Mouse (Mus musculus) thymus, adult 2 months (tissue): ENCODE data around the gene Ecpas. TPM values are rescaled to one million over a fixed set of nuclear protein-coding genes. Genes with fewer than 3 reads are reported as not detected.

Source experiments
- DNase-seq: peaks from one replicate; pipeline ENCODE4 v3.0.0; 2021
- H3K27ac ChIP-seq: fragments of 200-500 bp; 2 replicates; pipeline ENCODE4 v1.5.1; 2012; ENCODE audit warnings: low read length, control low read depth; ENCODE audit not compliant: control insufficient read depth, insufficient read depth
- H3K27me3 ChIP-seq: fragments of 200-500 bp; 2 replicates; pipeline ENCODE4 v1.6.1; 2012; ENCODE audit warnings: mild to moderate bottlenecking, low read length, moderate library complexity, mixed read lengths; ENCODE audit not compliant: control insufficient read depth, insufficient read depth
- H3K36me3 ChIP-seq: fragments of 200-500 bp; 2 replicates; pipeline ENCODE4 v1.6.1; 2012; ENCODE audit warnings: mild to moderate bottlenecking, low read length, moderate library complexity; ENCODE audit not compliant: control insufficient read depth, insufficient read depth
- H3K4me1 ChIP-seq: fragments of 200-500 bp; replicated peaks from 2 replicates; pipeline ENCODE4 v1.6.1; 2012; ENCODE audit warnings: low read length; ENCODE audit not compliant: control insufficient read depth, insufficient read depth
- H3K4me3 ChIP-seq: fragments of 200-500 bp; 2 replicates; pipeline ENCODE4 v1.5.1; 2012; ENCODE audit warnings: mild to moderate bottlenecking, low read length, control low read depth, moderate library complexity; ENCODE audit not compliant: control insufficient read depth, insufficient read depth
- CTCF ChIP-seq: fragments of 200-500 bp; IDR thresholded peaks from 2 replicates; pipeline ENCODE4 v1.5.1; 2012; ENCODE audit warnings: mild to moderate bottlenecking, control low read depth, low read length, moderate library complexity, borderline replicate concordance; ENCODE audit not compliant: control insufficient read depth, poor library complexity, insufficient read depth; ENCODE audit errors: extremely low read depth
- POLR2A ChIP-seq: fragments of 200-500 bp; IDR thresholded peaks from 2 replicates; pipeline ENCODE4 v1.6.1; 2012; ENCODE audit warnings: mild to moderate bottlenecking, low read length, control low read depth, moderate library complexity; ENCODE audit not compliant: control insufficient read depth, poor library complexity, insufficient read depth; ENCODE audit errors: extremely low read depth
- WGBS: fragments of 180-500 bp; shearing (Covaris S2); methylation state at CpG from one replicate; pipeline ENCODE4 v1.1.7; 2018; 5-methylcytosine and 5-hydroxymethylcytosine counted together
- polyA plus RNA-seq: library from polyadenylated mRNA; depleted of rRNA; stranded (reverse); fragments of >200 nt; gene quantifications from 2 replicates; pipeline ENCODE4 v1.2.3, GENCODE M21; 2012

The Ecpas gene
- polyA plus RNA-seq, 1 experiment = 30.6 TPM

DNA sequence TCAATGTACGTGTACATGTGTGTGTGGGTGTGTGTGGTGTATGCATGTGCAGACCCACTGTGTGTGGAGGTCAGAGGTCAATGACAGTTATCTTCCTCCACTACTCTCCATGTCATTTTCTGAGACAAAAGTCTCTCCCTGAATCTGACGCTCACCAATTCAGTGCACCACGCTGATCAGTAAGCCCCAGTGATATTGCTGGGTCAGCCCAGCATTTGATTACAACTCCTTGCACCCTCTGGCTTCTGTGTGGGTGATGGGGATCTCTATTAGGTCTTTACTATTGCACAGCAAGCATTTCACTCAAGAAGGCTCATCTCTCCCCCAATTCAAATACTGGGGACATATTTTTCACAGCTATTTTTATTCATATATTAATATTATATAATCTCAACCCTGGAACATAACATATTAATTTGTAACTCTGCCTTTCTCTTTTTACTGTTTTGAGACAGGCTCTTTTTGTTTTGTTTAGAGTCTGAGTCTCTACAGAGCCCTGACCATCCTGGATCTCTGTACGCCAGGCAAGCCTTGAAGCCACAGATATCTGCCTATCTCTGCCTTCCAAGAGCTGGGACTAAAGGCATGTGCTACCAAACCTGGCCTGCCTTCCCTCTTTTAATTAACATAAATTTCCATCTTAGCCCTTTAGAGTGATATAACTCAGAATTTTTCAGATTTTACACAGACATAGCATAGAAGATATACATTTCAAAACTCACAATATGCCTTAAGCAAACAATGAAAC lies 22.3 kb downstream of the Ecpas start:
- Histone ChIP-seq H3K36me3 (no peaks in the 10 kb centered on the region), H3K27me3 (no peaks in the 10 kb centered on the region), H3K4me3 (no peak overlapping the region), H3K4me1 (no peaks in the 10 kb centered on the region), H3K27ac (no peak overlapping the region)
- 98% methylated on average over 4 of the region's 4 CpGs for WGBS
- no peak for TF ChIP-seq POLR2A
- TF ChIP-seq CTCF = no peak
- no peak for DNase-seq

DNA sequence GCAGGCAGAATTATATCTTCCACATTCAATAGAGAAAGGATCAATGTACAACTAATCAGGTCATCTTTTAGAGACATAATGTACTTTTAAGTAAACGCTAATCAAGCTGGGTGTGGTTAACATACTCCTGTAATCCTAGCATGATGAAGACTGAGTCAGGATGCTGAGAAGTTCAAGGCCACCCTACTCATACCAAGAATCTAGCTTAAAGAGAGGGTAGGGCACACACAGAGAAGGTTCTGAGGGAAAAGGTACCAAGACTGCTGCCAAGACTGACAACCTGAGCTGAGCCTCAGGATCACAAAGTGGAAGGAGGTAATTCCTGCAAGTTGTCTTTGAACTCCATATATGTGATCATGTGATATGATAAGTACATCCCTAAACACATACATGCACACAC lies 24.0 kb downstream of the Ecpas start:
- no peak overlapping the region for H3K4me3 ChIP-seq
- TF ChIP-seq POLR2A = no peak
- TF ChIP-seq CTCF = no peak
- no peaks in the 10 kb centered on the region for H3K4me1 ChIP-seq
- H3K27ac ChIP-seq = no peak overlapping the region
- H3K36me3 ChIP-seq = no peaks in the 10 kb centered on the region
- H3K27me3 ChIP-seq = no peaks in the 10 kb centered on the region
- DNase-seq = no peak
- WGBS = 94% methylated on average over 1 of the region's 1 CpGs

DNA sequence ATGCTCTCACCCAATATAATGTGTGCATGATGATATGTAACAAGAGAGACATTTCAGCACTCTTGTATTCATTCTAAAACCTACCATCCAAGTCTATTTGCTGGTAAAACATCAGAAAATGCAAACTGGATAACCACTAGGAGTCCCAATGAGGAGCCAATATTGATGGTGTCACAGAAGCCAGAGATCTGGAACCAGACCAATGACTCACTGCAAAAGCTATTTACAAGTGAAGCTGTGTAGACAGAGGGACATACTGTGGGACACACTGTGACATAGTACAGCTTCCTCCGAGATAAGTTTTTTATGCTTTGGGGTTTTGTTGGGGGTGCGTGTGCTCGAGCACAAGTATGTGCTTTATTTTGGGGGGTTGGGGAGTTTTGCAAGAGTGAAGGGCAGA lies 24.9 kb downstream of the Ecpas start:
- WGBS = 88% methylated on average over 3 of the region's 3 CpGs
- DNase-seq = no peak
- Histone ChIP-seq H3K4me3 (no peak overlapping the region), H3K36me3 (no peaks in the 10 kb centered on the region), H3K27ac (no peak overlapping the region), H3K27me3 (no peaks in the 10 kb centered on the region), H3K4me1 (no peaks in the 10 kb centered on the region)
- TF ChIP-seq CTCF = no peak
- no peak for TF ChIP-seq POLR2A

DNA sequence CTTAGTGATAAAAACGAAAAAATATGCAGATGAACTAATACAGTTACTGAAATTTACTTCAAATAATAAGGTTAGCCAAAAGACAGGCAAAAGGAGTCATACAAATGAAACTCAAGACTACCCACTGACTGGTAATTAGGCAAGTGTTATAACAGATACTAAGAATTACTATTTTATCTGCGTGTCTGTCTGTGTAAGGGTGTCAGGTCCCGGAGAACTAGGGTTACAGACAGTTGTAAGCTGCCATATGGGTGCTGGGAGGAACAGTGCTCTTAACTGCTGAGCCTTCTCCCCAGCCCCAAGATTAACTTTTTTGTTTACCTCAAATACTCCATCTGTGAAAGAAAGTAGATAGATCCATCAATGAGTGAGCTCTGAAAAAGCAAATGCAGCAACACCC lies 25.8 kb downstream of the Ecpas start:
- 95% methylated on average over 3 of the region's 3 CpGs for WGBS
- TF ChIP-seq POLR2A (no peak), CTCF (no peak)
- no peak overlapping the region for H3K27ac ChIP-seq
- no peaks in the 10 kb centered on the region; the same call in 1 of the 2 replicates for H3K36me3 ChIP-seq
- H3K27me3 ChIP-seq = no peaks in the 10 kb centered on the region
- H3K4me3 ChIP-seq = no peak overlapping the region
- no peaks in the 10 kb centered on the region for H3K4me1 ChIP-seq
- no peak for DNase-seq

DNA sequence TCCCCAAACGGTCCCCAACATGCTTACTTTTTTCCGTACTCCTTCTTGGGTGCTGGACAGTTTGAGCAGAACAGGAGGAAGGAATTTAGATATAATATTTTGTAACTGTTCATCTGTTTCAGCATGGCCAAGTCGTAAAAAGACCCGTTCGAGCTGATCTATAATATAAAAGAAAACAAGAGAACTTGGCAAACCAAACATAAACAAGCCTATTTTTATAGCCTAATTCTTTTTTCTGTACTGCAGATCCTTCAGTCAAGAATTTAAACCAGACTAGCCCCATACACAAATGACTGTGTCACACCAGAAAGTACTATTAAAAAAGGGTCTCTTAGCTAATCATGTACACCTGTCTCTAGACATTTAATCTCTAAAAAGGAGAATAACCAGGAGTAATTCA lies 27.2 kb downstream of the Ecpas start:
- Histone ChIP-seq H3K27me3 (no peaks in the 10 kb centered on the region), H3K36me3 (no peaks in the 10 kb centered on the region; the same call in 1 of the 2 replicates), H3K4me3 (no peak overlapping the region), H3K27ac (no peak overlapping the region), H3K4me1 (no peaks in the 10 kb centered on the region)
- TF ChIP-seq POLR2A (no peak), CTCF (no peak)
- no peak for DNase-seq
- whole genome bisulfite sequencing = 88% methylated on average over 5 of the region's 5 CpGs

DNA sequence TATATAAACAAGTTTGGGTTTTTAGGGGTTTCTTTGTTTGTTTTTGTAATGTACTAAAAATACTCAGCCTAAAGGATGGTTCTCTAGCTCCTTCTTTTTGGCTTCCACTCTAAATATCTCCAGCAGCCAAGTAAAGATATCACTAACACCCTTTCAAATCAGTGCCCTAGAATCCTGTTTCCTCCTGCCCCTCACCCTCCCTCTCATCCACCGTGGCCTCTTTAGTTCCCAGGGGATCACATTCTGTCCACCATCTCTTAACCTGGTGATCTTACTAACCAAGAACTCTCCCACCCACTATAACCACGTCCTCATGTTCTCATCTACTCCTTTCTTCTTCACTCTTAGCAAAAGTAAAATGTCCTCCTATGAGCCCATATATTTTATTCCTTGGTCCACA lies 28.7 kb downstream of the Ecpas start:
- DNase-seq = no peak
- H3K27me3 ChIP-seq = no peaks in the 10 kb centered on the region
- no peak for TF ChIP-seq POLR2A
- TF ChIP-seq CTCF = no peak
- no peak overlapping the region for H3K4me3 ChIP-seq
- WGBS = 88% methylated on average over 2 of the region's 2 CpGs
- H3K36me3 ChIP-seq = no peaks in the 10 kb centered on the region; the same call in 1 of the 2 replicates
- H3K27ac ChIP-seq = no peak overlapping the region
- no peaks in the 10 kb centered on the region for H3K4me1 ChIP-seq
